Mouse (Mus musculus) CH12.LX (cell line): Measurements from ENCODE around the gene Tial1.

Experiments
- CTCF ChIP-seq, 2 experiments: IDR thresholded peaks in 1 of 2; conservative IDR thresholded peaks in 1 of 2; 2 replicates each; pipeline ENCODE4 v1.5.1; 2011 to 2012; ENCODE audit warnings: low read depth in 2 of 2, low read length in 2 of 2, improper control_type of control experiment in 1 of 2, inconsistent platforms in 1 of 2, mild to moderate bottlenecking in 1 of 2, moderate library complexity in 1 of 2
- MYC ChIP-seq: IDR thresholded peaks from 2 replicates; pipeline ENCODE4 v1.6.1; 2011; ENCODE audit warnings: low read depth, mild to moderate bottlenecking, improper control_type of control experiment, low read length
- POLR2A ChIP-seq: IDR thresholded peaks from 2 replicates; pipeline ENCODE4 v1.6.1; 2011; ENCODE audit warnings: low read depth, mild to moderate bottlenecking, improper control_type of control experiment, low read length
- POLR2AphosphoS2 ChIP-seq: IDR thresholded peaks from 2 replicates; pipeline ENCODE4 v1.6.1; 2011; ENCODE audit warnings: low read depth, low read length, improper control_type of control experiment
- RCOR1 ChIP-seq: conservative IDR thresholded peaks from 2 replicates; pipeline ENCODE4 v1.6.1; 2012; ENCODE audit warnings: low read depth, mild to moderate bottlenecking, inconsistent platforms, low read length, improper control_type of control experiment

- no peak for TF ChIP-seq MYC
- no peak for TF ChIP-seq POLR2A
- peak in 1 of 2 experiments; percentile 63; a peak in 2 of 4 replicates for TF ChIP-seq CTCF (conservative IDR thresholded peaks at IDR 0.05 in 1 of 2, IDR thresholded peaks at IDR 0.05 in 1 of 2; ENCODE audit: low read depth in 2 of 2, low read length in 2 of 2)
- no peak for TF ChIP-seq POLR2AphosphoS2
- TF ChIP-seq RCOR1, result no peak
Measured at GRCm38 (mm10) chr7:128474322-128474721, 12.8 kb upstream of the Tial1 start.
